Mouse (Mus musculus) ES-E14 (cell line): ENCODE results near the gene Nap1l1. TPM values are rescaled to one million over a fixed set of nuclear protein-coding genes. Genes with fewer than 3 reads are reported as not detected.

Source experiments
- DNase-seq: peaks from one replicate; pipeline ENCODE4 v3.0.0-alpha.2; 2013; ENCODE audit warnings: low read depth, low spot score
- H3K27ac ChIP-seq: 2 replicates; pipeline ENCODE4 v1.5.1; 2012; ENCODE audit warnings: low read depth, mild to moderate bottlenecking, low read length, moderate library complexity, mixed read lengths; ENCODE audit not compliant: poor library complexity, insufficient read depth, severe bottlenecking
- H3K36me3 ChIP-seq: 2 replicates; pipeline ENCODE4 v1.6.1; 2012; ENCODE audit warnings: mild to moderate bottlenecking, low read length, moderate library complexity, mixed read lengths; ENCODE audit not compliant: control insufficient read depth, poor library complexity, insufficient read depth, severe bottlenecking
- H3K4me1 ChIP-seq, 2 experiments: fragments of 150-350 bp in 1 of 2; sonication (generic) in 1 of 2; 2 replicates each; pipeline ENCODE4 v1.6.1; 2012; ENCODE audit warnings: low read length in 2 of 2, mild to moderate bottlenecking in 1 of 2, mixed read lengths in 1 of 2; ENCODE audit not compliant: control insufficient read depth in 2 of 2, insufficient read depth in 2 of 2, poor library complexity in 1 of 2
- H3K4me3 ChIP-seq, 2 experiments: fragments of 150-350 bp in 1 of 2; sonication (generic) in 1 of 2; 2 replicates each; pipeline ENCODE4 v1.5.1; 2012; ENCODE audit warnings: low read length in 2 of 2, low read depth in 1 of 2, mild to moderate bottlenecking in 1 of 2, mixed read lengths in 1 of 2; ENCODE audit not compliant: insufficient read depth in 1 of 2, poor library complexity in 1 of 2, severe bottlenecking in 1 of 2
- H3K9ac ChIP-seq: 2 replicates; pipeline ENCODE4 v1.6.1; 2012; ENCODE audit warnings: low read depth, mild to moderate bottlenecking, low read length, mixed read lengths; ENCODE audit not compliant: poor library complexity, insufficient read depth, severe bottlenecking
- H3K9me3 ChIP-seq: fragments of 150-350 bp; sonication (generic); 2 replicates; pipeline ENCODE4 v1.6.1; 2012; ENCODE audit warnings: low read depth, mild to moderate bottlenecking, low read length; ENCODE audit not compliant: control insufficient read depth, insufficient read depth
- CHD2 ChIP-seq: IDR thresholded peaks from 2 replicates; pipeline ENCODE4 v1.6.1; 2014; ENCODE audit warnings: mild to moderate bottlenecking, low read depth, low read length, inconsistent platforms
- HCFC1 ChIP-seq: IDR thresholded peaks from 2 replicates; pipeline ENCODE4 v1.6.1; 2012; ENCODE audit warnings: low read length, inconsistent platforms, borderline replicate concordance; ENCODE audit not compliant: insufficient read depth
- MAFK ChIP-seq: IDR thresholded peaks from 2 replicates; pipeline ENCODE4 v1.6.1; 2014; ENCODE audit warnings: mild to moderate bottlenecking, low read depth, low read length, inconsistent platforms; ENCODE audit not compliant: insufficient read depth
- ZC3H11A ChIP-seq: IDR thresholded peaks from 2 replicates; pipeline ENCODE4 v1.6.1; 2012; ENCODE audit warnings: low read depth, mild to moderate bottlenecking, inconsistent platforms, low read length, borderline replicate concordance
- ZNF384 ChIP-seq: IDR thresholded peaks from 2 replicates; pipeline ENCODE4 v1.6.1; 2012; ENCODE audit warnings: low read depth, low read length, inconsistent platforms
- in situ Hi-C, 2 experiments: fragments of 600-800 bp; cut with MboI; formaldehyde crosslinking; loops; one replicate each; pipeline ENCODE4 v1.15.1; 2025; ENCODE audit warnings: low sequenced_read_pairs in 2 of 2, inconsistent platforms in 1 of 2; ENCODE audit not compliant: unreplicated experiment in 2 of 2
- total RNA-seq: library from RNA; depleted of rRNA; stranded (reverse); fragments of 300-350 nt; gene quantifications from 2 replicates; pipeline ENCODE4 v1.2.3, GENCODE M21; 2012; rRNA removed

The Nap1l1 gene
- total RNA-seq, result 187 and 258 TPM in 2 replicates

DNA sequence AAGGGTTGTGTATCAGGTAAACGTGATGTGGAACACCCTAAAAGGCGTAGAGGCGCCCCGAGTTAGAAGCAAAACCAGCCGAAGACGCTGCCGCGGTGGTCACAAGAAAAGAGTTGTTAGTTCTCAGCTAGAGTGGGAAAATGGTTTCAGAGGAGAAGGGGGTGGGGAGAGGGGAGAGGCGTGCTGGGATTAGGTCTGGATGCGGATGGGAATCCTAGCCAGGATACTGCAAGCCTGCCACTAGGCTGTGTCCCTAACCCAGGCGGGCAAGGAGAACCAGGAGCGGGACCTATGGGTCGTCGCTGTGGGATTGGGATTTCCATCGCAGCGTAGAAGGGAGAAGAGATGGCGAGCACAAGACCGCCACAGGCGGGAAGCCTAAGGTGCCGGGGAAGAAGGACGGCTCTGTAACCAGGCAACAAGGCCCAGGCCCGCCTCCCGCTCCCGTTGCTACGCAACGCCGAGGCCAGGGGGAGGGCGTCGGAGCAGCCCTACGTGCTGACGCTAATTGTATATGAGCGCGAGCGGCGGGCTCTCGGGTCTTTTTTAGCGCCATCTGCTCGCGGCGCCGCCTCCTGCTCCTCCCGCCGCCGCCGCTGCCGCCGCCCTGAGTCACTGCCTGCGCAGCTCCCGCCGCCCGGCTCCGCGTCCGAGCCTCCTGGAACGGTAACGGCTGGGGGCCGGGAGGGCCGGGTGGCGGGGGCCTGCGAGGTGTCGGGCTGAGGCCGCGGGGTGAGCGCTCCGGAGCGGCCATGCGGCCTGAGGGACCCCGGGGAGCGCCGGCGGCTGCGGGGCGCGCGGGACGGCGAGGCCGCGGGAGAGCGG lies at the start of gene Nap1l1:
Gene Nap1l1, plus strand, starts transcription at position 538 of the 825 bp plus-strand sequence.
- Histone ChIP-seq H3K36me3 (peaks cover 7% of the 10 kb centered on the region), H3K4me3 (peak within 1 kb of the TSS; percentile 98 to 100), H3K4me1 (peaks cover 2 to 4% of the 10 kb centered on the region in 2 experiments; a peak in 2 of 4 replicates), H3K9ac (peak within 1 kb of the TSS; percentile 99), H3K27ac (peak within 1 kb of the TSS; percentile 84), H3K9me3 (no peaks in the 10 kb centered on the region)
- in situ Hi-C loops, result no loop called here
- DNase-seq, result peak; percentile 95
- TF ChIP-seq ZNF384, result no peak
- TF ChIP-seq ZC3H11A, result no peak
- no peak for TF ChIP-seq MAFK
- TF ChIP-seq CHD2, result no peak
- TF ChIP-seq HCFC1, result no peak

- in situ Hi-C loops, result no loop called here
- peaks cover 5 to 7% of the 10 kb centered on the region in 2 experiments; a peak in 3 of 4 replicates for H3K4me1 ChIP-seq
- no peaks in the 10 kb centered on the region for H3K9me3 ChIP-seq
- no peak for TF ChIP-seq CHD2
- TF ChIP-seq MAFK, result no peak
- TF ChIP-seq HCFC1, result no peak
- no peak for TF ChIP-seq ZNF384
- no peak for TF ChIP-seq ZC3H11A
- no peak for DNase-seq
- H3K36me3 ChIP-seq, result no peaks in the 10 kb centered on the region
- no peak overlapping the region for H3K9ac ChIP-seq
- H3K27ac ChIP-seq, result no peak overlapping the region
- H3K4me3 ChIP-seq, result no peak overlapping the region
Measured at GRCm38 (mm10) chr10:111426491-111426890, 46.5 kb upstream of the Nap1l1 start.

DNA sequence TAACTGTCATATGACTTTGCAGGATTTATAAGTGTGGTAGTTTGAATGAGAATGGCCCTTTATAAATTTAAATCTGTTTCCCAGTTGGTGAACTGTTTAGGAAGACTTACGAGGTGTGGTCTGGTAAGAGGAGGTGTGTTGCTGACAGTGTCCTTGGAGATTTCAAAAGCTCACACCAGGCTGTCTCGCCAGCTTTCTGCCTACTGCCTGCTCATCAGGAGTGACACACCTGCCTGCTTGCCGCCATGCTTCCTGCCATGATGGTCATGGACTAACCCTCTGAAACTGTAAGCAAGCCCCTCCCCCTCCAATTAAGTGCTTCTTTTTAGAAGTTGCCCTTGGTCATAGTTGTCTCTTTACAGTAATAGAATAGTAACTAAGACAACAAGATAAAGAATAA lies 39.5 kb upstream of the Nap1l1 start:
- peak; percentile 27 for DNase-seq

GRCm38 (mm10) chr10:111441034-111441440 lies 32.0 kb upstream of the Nap1l1 start:
- in situ Hi-C loops, result no loop called here
- Histone ChIP-seq H3K4me1 (no peaks in the 10 kb centered on the region), H3K4me3 (no peak overlapping the region), H3K9me3 (no peaks in the 10 kb centered on the region), H3K9ac (no peak overlapping the region), H3K27ac (no peak overlapping the region), H3K36me3 (no peaks in the 10 kb centered on the region)
- no peak for TF ChIP-seq MAFK
- TF ChIP-seq ZC3H11A, result no peak
- no peak for DNase-seq

More for the DNA sequence above, 39.5 kb upstream of the Nap1l1 start:
- TF ChIP-seq MAFK (0 out of 2 replicates have a peak, but pooled peaks have one; percentile 3), CHD2 (no peak), ZNF384 (no peak), ZC3H11A (no peak), HCFC1 (no peak)
- H3K4me1 ChIP-seq, result peaks cover 1 to 5% of the 10 kb centered on the region in 2 experiments; a peak in 2 of 4 replicates
- H3K9ac ChIP-seq, result no peak overlapping the region
- no peak overlapping the region; the same call in 1 of the 2 replicates for H3K27ac ChIP-seq
- in situ Hi-C loops, result no loop called here
- no peaks in the 10 kb centered on the region for H3K9me3 ChIP-seq
- H3K36me3 ChIP-seq, result no peaks in the 10 kb centered on the region
- H3K4me3 ChIP-seq, result no peak overlapping the region

- in situ Hi-C loops, result no loop called here
- TF ChIP-seq ZNF384 (no peak), ZC3H11A (no peak), MAFK (no peak), CHD2 (no peak), HCFC1 (no peak)
- Histone ChIP-seq H3K9ac (no peak overlapping the region), H3K4me1 (no peaks in the 10 kb centered on the region), H3K36me3 (no peaks in the 10 kb centered on the region), H3K4me3 (no peak overlapping the region), H3K27ac (no peak overlapping the region), H3K9me3 (no peaks in the 10 kb centered on the region)
- DNase-seq, result no peak
Measured at GRCm38 (mm10) chr10:111444199-111444598, 28.8 kb upstream of the Nap1l1 start.
